Mouse (Mus musculus) MEL (cell line): Measurements from ENCODE around the gene Gm11938. TPM values are rescaled to one million over a fixed set of nuclear protein-coding genes. Genes with fewer than 3 reads are reported as not detected.
"Not testable (repeated sequence)": the region's sequence is repeated elsewhere in the genome, so short reads cannot be mapped to it uniquely, and the experiment has no call there.

Experiments
- DNase-seq: peaks from one replicate; pipeline ENCODE4 v3.0.0; 2011; ENCODE audit warnings: low read depth, low spot score
- H3K27ac ChIP-seq: 2 replicates; pipeline ENCODE4 v1.5.1; 2012; ENCODE audit warnings: low read depth, mild to moderate bottlenecking, control low read depth, low read length, moderate library complexity; ENCODE audit not compliant: control insufficient read depth
- H3K27me3 ChIP-seq, 2 experiments: fragments of 150-350 bp in 1 of 2; sonication (generic) in 1 of 2; 2 replicates each; pipeline ENCODE4 v1.6.1; 2012; ENCODE audit warnings: low read length in 2 of 2, mild to moderate bottlenecking in 2 of 2, improper control_type of control experiment in 1 of 2, moderate library complexity in 1 of 2; ENCODE audit not compliant: insufficient read depth in 2 of 2, control insufficient read depth in 1 of 2
- H3K36me3 ChIP-seq, 2 experiments: 2 replicates each; pipeline ENCODE4 v1.6.1; 2012 to 2014; ENCODE audit warnings: low read length in 2 of 2, improper control_type of control experiment in 1 of 2, inconsistent platforms in 1 of 2, mild to moderate bottlenecking in 1 of 2; ENCODE audit not compliant: insufficient read depth in 2 of 2, control insufficient read depth in 1 of 2
- H3K4me1 ChIP-seq, 2 experiments: fragments of 150-350 bp in 1 of 2; sonication (generic) in 1 of 2; 2 replicates each; pipeline ENCODE4 v1.6.1; 2012; ENCODE audit warnings: low read length in 2 of 2, improper control_type of control experiment in 1 of 2, mild to moderate bottlenecking in 1 of 2; ENCODE audit not compliant: insufficient read depth in 2 of 2, control insufficient read depth in 1 of 2
- H3K4me3 ChIP-seq, 2 experiments: fragments of 150-350 bp in 1 of 2; sonication (generic) in 1 of 2; 2 replicates each; pipeline ENCODE4 v1.5.1; 2012; ENCODE audit warnings: low read depth in 2 of 2, low read length in 2 of 2, mild to moderate bottlenecking in 2 of 2, moderate library complexity in 2 of 2, control low read depth in 1 of 2, improper control_type of control experiment in 1 of 2; ENCODE audit not compliant: control insufficient read depth in 1 of 2, insufficient read depth in 1 of 2
- H3K79me2 ChIP-seq: 2 replicates; pipeline ENCODE4 v1.6.1; 2012; ENCODE audit warnings: mild to moderate bottlenecking, low read length, moderate library complexity; ENCODE audit not compliant: control insufficient read depth, poor library complexity, insufficient read depth
- H3K9ac ChIP-seq: 2 replicates; pipeline ENCODE4 v1.6.1; 2012; ENCODE audit warnings: low read depth, mild to moderate bottlenecking, control low read depth, low read length, moderate library complexity; ENCODE audit not compliant: control insufficient read depth, poor library complexity, severe bottlenecking
- H3K9me3 ChIP-seq: fragments of 150-350 bp; sonication (generic); replicated peaks from 2 replicates; pipeline ENCODE4 v1.6.1; 2012; ENCODE audit warnings: mild to moderate bottlenecking, low read length, improper control_type of control experiment, moderate library complexity; ENCODE audit not compliant: insufficient read depth
- ETS1 ChIP-seq: IDR thresholded peaks from 2 replicates; pipeline ENCODE4 v1.6.1; 2012; ENCODE audit warnings: low read depth, mild to moderate bottlenecking, inconsistent platforms, low read length, improper control_type of control experiment, moderate library complexity
- GABPA ChIP-seq: IDR thresholded peaks from 2 replicates; pipeline ENCODE4 v1.6.1; 2012; ENCODE audit warnings: low read depth, mild to moderate bottlenecking, inconsistent platforms, low read length, improper control_type of control experiment, moderate library complexity
- GATA1 ChIP-seq: IDR thresholded peaks from 2 replicates; pipeline ENCODE4 v1.6.1; 2011; ENCODE audit warnings: low read depth, low read length, improper control_type of control experiment
- HCFC1 ChIP-seq: IDR thresholded peaks from 2 replicates; pipeline ENCODE4 v1.6.1; 2012; ENCODE audit warnings: low read depth, mild to moderate bottlenecking, inconsistent platforms, low read length, improper control_type of control experiment, moderate library complexity
- MEF2A ChIP-seq: IDR thresholded peaks from 2 replicates; pipeline ENCODE4 v1.6.1; 2014; ENCODE audit warnings: low read depth, mild to moderate bottlenecking, inconsistent platforms, low read length, improper control_type of control experiment; ENCODE audit not compliant: poor library complexity, insufficient replicate concordance, severe bottlenecking; ENCODE audit errors: extremely low read depth
- POLR2AphosphoS5 ChIP-seq: IDR thresholded peaks from 2 replicates; pipeline ENCODE4 v1.6.1; 2012; ENCODE audit warnings: low read depth, borderline replicate concordance, mild to moderate bottlenecking, inconsistent platforms, low read length, moderate library complexity, mixed read lengths
- RAD21 ChIP-seq: IDR thresholded peaks from 2 replicates; pipeline ENCODE4 v1.6.1; 2011; ENCODE audit warnings: mild to moderate bottlenecking, low read depth, low read length, improper control_type of control experiment
- SMC3 ChIP-seq: IDR thresholded peaks from 2 replicates; pipeline ENCODE4 v1.6.1; 2011; ENCODE audit warnings: low read depth, low read length, improper control_type of control experiment
- TBP ChIP-seq: IDR thresholded peaks from 2 replicates; pipeline ENCODE4 v1.8.0; 2011; ENCODE audit warnings: low read depth, low read length, improper control_type of control experiment
- USF1 ChIP-seq: IDR thresholded peaks from 2 replicates; pipeline ENCODE4 v1.6.1; 2014; ENCODE audit warnings: low read depth, mild to moderate bottlenecking, inconsistent platforms, low read length, improper control_type of control experiment, moderate library complexity
- USF2 ChIP-seq, 2 experiments: IDR thresholded peaks; 2 replicates each; pipeline ENCODE4 v1.6.1; 2011 to 2012; ENCODE audit warnings: improper control_type of control experiment in 2 of 2, low read length in 2 of 2, borderline replicate concordance in 1 of 2, inconsistent platforms in 1 of 2, low read depth in 1 of 2, mild to moderate bottlenecking in 1 of 2; ENCODE audit not compliant: insufficient read depth in 1 of 2
- ZC3H11A ChIP-seq: IDR thresholded peaks from 2 replicates; pipeline ENCODE4 v1.6.1; 2012; ENCODE audit warnings: low read depth, mild to moderate bottlenecking, inconsistent platforms, low read length, improper control_type of control experiment
- ZNF384 ChIP-seq: IDR thresholded peaks from 2 replicates; pipeline ENCODE4 v1.6.1; 2012; ENCODE audit warnings: low read depth, mild to moderate bottlenecking, inconsistent platforms, low read length, improper control_type of control experiment
- polyA plus RNA-seq, 2 experiments: library from polyadenylated mRNA; stranded (reverse) in 1 of 2; unstranded in 1 of 2; fragments of >175 nt in 1 of 2; fragments of >200 nt in 1 of 2; gene quantifications; 2 replicates each; pipeline versions ENCODE4 v1.2.1 to v1.2.4; 2012; ENCODE audit warnings: low replicate concordance in 2 of 2, low read depth in 1 of 2; ENCODE audit not compliant: insufficient read length in 2 of 2, insufficient read depth in 1 of 2, missing spikeins in 1 of 2
- total RNA-seq: library from RNA; depleted of rRNA; stranded (reverse); fragments of 300-350 nt; gene quantifications from 2 replicates; pipeline ENCODE4 v1.2.3, GENCODE M21; 2012

Gene Gm11938
- total and polyA plus RNA-seq, 3 experiments = not detected

- not testable (repeated sequence) for H3K79me2 ChIP-seq, H3K9me3 ChIP-seq, H3K27me3 ChIP-seq, H3K9ac ChIP-seq, H3K4me3 ChIP-seq, H3K27ac ChIP-seq, DNase-seq, H3K4me1 ChIP-seq, H3K36me3 ChIP-seq
Measured at GRCm38 (mm10) chr11:99597742-99598141, 5.4 kb downstream of the Gm11938 start, which contains the start of gene Krtap9-3. Gene Krtap9-3, minus strand, starts transcription at chr11:99598105.

GRCm38 (mm10) chr11:99590981-99591380, 12.1 kb downstream of the Gm11938 start, which contains the start of gene Krtap1-3:
Gene Krtap1-3, minus strand, starts transcription at chr11:99591339.
- Histone ChIP-seq H3K9ac (no peak within 1 kb of the TSS), H3K27ac (no peak within 1 kb of the TSS), H3K4me3 (no peak within 1 kb of the TSS), H3K36me3 (no peaks in the 10 kb centered on the region), H3K79me2 (no peaks in the 10 kb centered on the region), H3K4me1 (no peaks in the 10 kb centered on the region), H3K9me3 (no peaks in the 10 kb centered on the region), H3K27me3 (no peaks in the 10 kb centered on the region)
- TF ChIP-seq MEF2A (no peak), ZNF384 (no peak), ZC3H11A (no peak), TBP (no peak), GABPA (no peak), POLR2AphosphoS5 (no peak)
- DNase-seq = no peak

- no peaks in the 10 kb centered on the region for H3K9me3 ChIP-seq
- H3K4me3 ChIP-seq = no peak overlapping the region
- H3K27me3 ChIP-seq = no peaks in the 10 kb centered on the region
- no peak overlapping the region for H3K27ac ChIP-seq
- H3K79me2 ChIP-seq = no peaks in the 10 kb centered on the region
- H3K36me3 ChIP-seq = no peaks in the 10 kb centered on the region
- no peak overlapping the region for H3K9ac ChIP-seq
- no peak for DNase-seq
- H3K4me1 ChIP-seq = no peaks in the 10 kb centered on the region
- TF ChIP-seq SMC3 (no peak), GATA1 (no peak), HCFC1 (no peak), USF1 (no peak), POLR2AphosphoS5 (no peak), GABPA (no peak), ZC3H11A (no peak), ETS1 (no peak), RAD21 (no peak), USF2 (IDR thresholded peaks at IDR 0.05; ENCODE audit: borderline replicate concordance in 1 of 2, insufficient read depth in 1 of 2, low read depth in 1 of 2, low read length in 2 of 2) (no peak)
Measured at GRCm38 (mm10) chr11:99585096-99585495, 18.0 kb downstream of the Gm11938 start.
